Mouse (Mus musculus) embryonic fibroblast, embryonic 13.5 days (primary cell): ENCODE data around the gene Kif20b.

Source experiments
- CTCF ChIP-seq: IDR thresholded peaks from 2 replicates; pipeline ENCODE4 v1.5.1; 2011; ENCODE audit warnings: mild to moderate bottlenecking, control low read depth, low read length, moderate library complexity, borderline replicate concordance; ENCODE audit not compliant: insufficient read depth
- POLR2A ChIP-seq: IDR thresholded peaks from 2 replicates; pipeline ENCODE4 v1.6.1; 2011; ENCODE audit warnings: low read depth, mild to moderate bottlenecking, control low read depth, low read length, moderate library complexity

GRCm38 (mm10) chr19:34898941-34899340 lies 23.2 kb upstream of the Kif20b start:
- TF ChIP-seq POLR2A (no peak), CTCF (no peak)
